Mouse (Mus musculus) CH12.LX (cell line): ENCODE measurements around the gene Lrp5.

Experiments used
- CHD1 ChIP-seq: IDR thresholded peaks from 2 replicates; pipeline ENCODE4 v1.6.1; 2012; ENCODE audit warnings: low read depth, low read length, improper control_type of control experiment, inconsistent platforms
- CHD2 ChIP-seq: IDR thresholded peaks from 2 replicates; pipeline ENCODE4 v1.6.1; 2011; ENCODE audit warnings: low read length, improper control_type of control experiment
- CTCF ChIP-seq, 2 experiments: IDR thresholded peaks in 1 of 2; conservative IDR thresholded peaks in 1 of 2; 2 replicates each; pipeline ENCODE4 v1.5.1; 2011 to 2012; ENCODE audit warnings: low read depth in 2 of 2, low read length in 2 of 2, improper control_type of control experiment in 1 of 2, inconsistent platforms in 1 of 2, mild to moderate bottlenecking in 1 of 2, moderate library complexity in 1 of 2
- E2F4 ChIP-seq: IDR thresholded peaks from 2 replicates; pipeline ENCODE4 v1.6.1; 2011; ENCODE audit warnings: low read depth, low read length, improper control_type of control experiment; ENCODE audit not compliant: insufficient replicate concordance
- HCFC1 ChIP-seq: IDR thresholded peaks from 2 replicates; pipeline ENCODE4 v1.6.1; 2012; ENCODE audit warnings: low read depth, mild to moderate bottlenecking, inconsistent platforms, low read length, improper control_type of control experiment
- MAX ChIP-seq: IDR thresholded peaks from 2 replicates; pipeline ENCODE4 v1.6.1; 2011; ENCODE audit warnings: low read length, improper control_type of control experiment
- MXI1 ChIP-seq: IDR thresholded peaks from 2 replicates; pipeline ENCODE4 v1.6.1; 2011; ENCODE audit warnings: mild to moderate bottlenecking, low read depth, low read length, improper control_type of control experiment
- POLR2A ChIP-seq: IDR thresholded peaks from 2 replicates; pipeline ENCODE4 v1.6.1; 2011; ENCODE audit warnings: low read depth, mild to moderate bottlenecking, improper control_type of control experiment, low read length
- SMC3 ChIP-seq: IDR thresholded peaks from 2 replicates; pipeline ENCODE4 v1.6.1; 2011; ENCODE audit warnings: low read depth, low read length, improper control_type of control experiment
- USF2 ChIP-seq: conservative IDR thresholded peaks from 2 replicates; pipeline ENCODE4 v1.6.1; 2011; ENCODE audit warnings: low read depth, low read length, improper control_type of control experiment
- ZMIZ1 ChIP-seq: IDR thresholded peaks from 2 replicates; pipeline ENCODE4 v1.6.1; 2012; ENCODE audit warnings: low read depth, mild to moderate bottlenecking, inconsistent platforms, low read length, improper control_type of control experiment

GRCm38 (mm10) chr19:3542591-3542990 lies 143.8 kb downstream of the Lrp5 start:
- no peak for TF ChIP-seq MXI1
- TF ChIP-seq POLR2A: no peak
- TF ChIP-seq CTCF (conservative IDR thresholded peaks at IDR 0.05 in 1 of 2, IDR thresholded peaks at IDR 0.05 in 1 of 2; ENCODE audit: low read depth in 2 of 2, low read length in 2 of 2): no peak
- no peak for TF ChIP-seq E2F4
- no peak for TF ChIP-seq SMC3
- TF ChIP-seq CHD1: no peak
- no peak for TF ChIP-seq CHD2
- TF ChIP-seq USF2: no peak
- no peak for TF ChIP-seq MAX
- no peak for TF ChIP-seq HCFC1
- TF ChIP-seq ZMIZ1: no peak
